Mouse (Mus musculus): ENCODE measurements around the gene Sema5b. TPM values are rescaled to one million over a fixed set of nuclear protein-coding genes. Genes with fewer than 3 reads are reported as not detected.

The Sema5b gene
- polyA plus RNA-seq, 1 experiment from 2014 or later: 6.8 TPM

DNA sequence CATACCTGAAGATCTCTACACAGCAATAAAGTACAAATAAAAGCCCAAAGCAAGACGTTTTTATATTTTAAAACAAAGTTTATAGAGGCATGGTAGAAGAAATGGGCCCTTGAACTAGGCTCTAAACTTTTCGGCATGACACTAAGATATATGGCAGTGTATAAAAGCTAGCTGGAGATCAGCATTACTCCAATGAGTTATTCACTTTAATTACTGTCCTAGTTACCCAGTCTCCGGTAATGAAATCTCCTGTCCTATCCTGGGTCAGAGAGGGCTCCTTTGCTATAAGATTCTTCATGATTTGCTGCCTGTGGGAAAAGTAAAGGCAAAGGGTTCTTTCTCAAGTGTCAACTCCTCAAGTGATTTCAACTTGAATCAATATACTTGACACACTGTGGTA is 98.6 kb downstream of the Sema5b start:
- H3K4me3 ChIP-seq (replicated peaks): no peak overlapping the region
- WGBS: 75% methylated on average over 3 of the region's 3 CpGs
- H3K36me3 ChIP-seq: no peaks in the 10 kb centered on the region
- no peak overlapping the region for H3K9ac ChIP-seq
- ATAC-seq (ENCODE audit: insufficient number of reproducible peaks, low FRiP score, low TSS enrichment, low read depth): no peak
- H3K4me1 ChIP-seq: no peaks in the 10 kb centered on the region
- no peak overlapping the region for H3K27ac ChIP-seq (replicated peaks)
- H3K4me2 ChIP-seq (replicated peaks): no peak overlapping the region
- no peaks in the 10 kb centered on the region for H3K27me3 ChIP-seq
- no peaks in the 10 kb centered on the region for H3K9me3 ChIP-seq (replicated peaks)

- Histone ChIP-seq H3K9me3 (replicated peaks) (no peaks in the 10 kb centered on the region), H3K4me3 (replicated peaks) (no peak overlapping the region), H3K36me3 (no peaks in the 10 kb centered on the region), H3K4me1 (no peaks in the 10 kb centered on the region), H3K9ac (no peak overlapping the region), H3K27ac (replicated peaks) (no peak overlapping the region), H3K27me3 (no peaks in the 10 kb centered on the region), H3K4me2 (replicated peaks) (no peak overlapping the region)
- ATAC-seq (ENCODE audit: insufficient number of reproducible peaks, low FRiP score, low TSS enrichment, low read depth): no peak
- WGBS: 80% methylated on average over 4 of the region's 4 CpGs
These were observed 107.9 kb downstream of the Sema5b start for GRCm38 (mm10) chr16:35648862-35649261.

GRCm38 (mm10) chr16:35652206-35652605 is 111.3 kb downstream of the Sema5b start:
- Histone ChIP-seq H3K4me1 (no peaks in the 10 kb centered on the region), H3K27ac (replicated peaks) (no peak overlapping the region), H3K9me3 (replicated peaks) (no peaks in the 10 kb centered on the region), H3K4me2 (replicated peaks) (no peak overlapping the region), H3K4me3 (replicated peaks) (no peak overlapping the region), H3K36me3 (no peaks in the 10 kb centered on the region), H3K27me3 (peaks cover 12% of the 10 kb centered on the region), H3K9ac (no peak overlapping the region)
- ATAC-seq (ENCODE audit: insufficient number of reproducible peaks, low FRiP score, low TSS enrichment, low read depth): no peak
- 59% methylated on average over 6 of the region's 6 CpGs for WGBS

GRCm38 (mm10) chr16:35652706-35653105 is 111.8 kb downstream of the Sema5b start:
- H3K9me3 ChIP-seq (replicated peaks): no peaks in the 10 kb centered on the region
- no peak overlapping the region for H3K4me3 ChIP-seq (replicated peaks)
- H3K36me3 ChIP-seq: no peaks in the 10 kb centered on the region
- H3K27me3 ChIP-seq: peaks cover 15% of the 10 kb centered on the region
- H3K9ac ChIP-seq: no peak overlapping the region
- no peak overlapping the region for H3K27ac ChIP-seq (replicated peaks)
- no peaks in the 10 kb centered on the region for H3K4me1 ChIP-seq
- WGBS: 92% methylated on average over 3 of the region's 3 CpGs
- no peak overlapping the region for H3K4me2 ChIP-seq (replicated peaks)
- no peak for ATAC-seq (ENCODE audit: insufficient number of reproducible peaks, low FRiP score, low TSS enrichment, low read depth)

GRCm38 (mm10) chr16:35653951-35654350 is 113.0 kb downstream of the Sema5b start:
- 89% methylated on average over 5 of the region's 5 CpGs for WGBS

DNA sequence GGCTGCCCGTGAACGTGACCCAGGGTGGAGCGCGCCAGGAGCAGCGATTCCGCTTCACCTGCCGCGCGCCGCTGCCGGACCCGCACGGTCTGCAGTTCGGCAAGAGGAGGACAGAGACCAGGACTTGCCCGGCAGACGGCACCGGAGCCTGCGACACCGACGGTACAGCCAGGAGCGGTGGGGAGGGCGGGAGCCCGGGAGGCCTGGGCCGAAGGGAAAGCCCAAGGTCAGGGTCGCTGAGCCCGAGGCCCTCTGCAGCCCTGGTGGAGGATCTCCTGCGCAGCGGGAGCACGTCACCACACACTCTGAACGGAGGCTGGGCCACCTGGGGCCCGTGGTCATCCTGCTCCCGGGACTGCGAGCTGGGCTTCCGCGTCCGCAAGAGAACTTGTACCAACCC is 119.3 kb downstream of the Sema5b start:
- H3K4me2 ChIP-seq (replicated peaks): peak overlapping the region; percentile 55
- H3K9ac ChIP-seq: no peak overlapping the region
- ATAC-seq (ENCODE audit: insufficient number of reproducible peaks, low FRiP score, low TSS enrichment, low read depth): no peak
- peaks cover 59% of the 10 kb centered on the region for H3K27me3 ChIP-seq
- peaks cover 10% of the 10 kb centered on the region for H3K4me1 ChIP-seq
- H3K27ac ChIP-seq (replicated peaks): no peak overlapping the region
- 9% methylated on average over 36 of the region's 36 CpGs for WGBS
- H3K36me3 ChIP-seq: no peaks in the 10 kb centered on the region
- peak overlapping the region; percentile 35 for H3K4me3 ChIP-seq (replicated peaks)
- no peaks in the 10 kb centered on the region for H3K9me3 ChIP-seq (replicated peaks)

More at GRCm38 (mm10) chr16:35653951-35654350, 113.0 kb downstream of the Sema5b start:
- H3K9ac ChIP-seq: no peak overlapping the region
- no peaks in the 10 kb centered on the region for H3K4me1 ChIP-seq
- H3K4me2 ChIP-seq (replicated peaks): no peak overlapping the region
- no peaks in the 10 kb centered on the region for H3K9me3 ChIP-seq (replicated peaks)
- peaks cover 28% of the 10 kb centered on the region for H3K27me3 ChIP-seq
- no peak overlapping the region for H3K27ac ChIP-seq (replicated peaks)
- H3K36me3 ChIP-seq: no peaks in the 10 kb centered on the region
- H3K4me3 ChIP-seq (replicated peaks): no peak overlapping the region
- ATAC-seq (ENCODE audit: insufficient number of reproducible peaks, low FRiP score, low TSS enrichment, low read depth): no peak

DNA sequence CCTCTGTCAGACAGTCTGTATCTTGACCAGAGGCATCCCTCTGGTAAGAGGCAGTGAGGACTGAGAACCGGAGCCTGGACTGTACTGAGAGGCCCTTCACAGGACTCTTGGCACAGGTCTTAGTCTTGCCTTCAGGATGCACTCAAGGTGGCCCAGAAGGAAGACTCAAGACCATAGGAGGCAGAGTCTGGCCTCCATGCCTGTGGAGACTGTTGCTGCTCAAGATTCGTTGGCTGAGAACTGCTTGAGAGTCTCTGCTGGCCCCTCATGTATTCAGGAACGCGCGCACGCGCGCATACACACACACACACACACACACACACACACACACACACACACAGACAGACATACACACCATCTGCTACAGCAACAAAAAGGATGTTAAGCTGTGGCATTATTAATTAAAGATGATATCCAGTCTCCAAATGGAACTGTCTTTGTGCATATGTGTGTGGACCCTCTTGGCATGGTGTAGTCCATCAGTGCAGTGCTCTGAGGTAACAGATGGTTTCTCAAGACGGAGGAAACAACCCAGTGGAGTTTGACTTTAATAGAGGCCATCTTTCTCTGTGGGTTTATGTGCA is 123.0 kb downstream of the Sema5b start:
- Histone ChIP-seq H3K9me3 (replicated peaks) (no peaks in the 10 kb centered on the region), H3K4me3 (replicated peaks) (no peak overlapping the region), H3K27me3 (peaks cover 31% of the 10 kb centered on the region), H3K4me2 (replicated peaks) (no peak overlapping the region), H3K4me1 (peaks cover 10% of the 10 kb centered on the region), H3K27ac (replicated peaks) (no peak overlapping the region), H3K36me3 (no peaks in the 10 kb centered on the region), H3K9ac (no peak overlapping the region)
- WGBS: 93% methylated on average over 9 of the region's 9 CpGs
- ATAC-seq (ENCODE audit: insufficient number of reproducible peaks, low FRiP score, low TSS enrichment, low read depth): no peak

DNA sequence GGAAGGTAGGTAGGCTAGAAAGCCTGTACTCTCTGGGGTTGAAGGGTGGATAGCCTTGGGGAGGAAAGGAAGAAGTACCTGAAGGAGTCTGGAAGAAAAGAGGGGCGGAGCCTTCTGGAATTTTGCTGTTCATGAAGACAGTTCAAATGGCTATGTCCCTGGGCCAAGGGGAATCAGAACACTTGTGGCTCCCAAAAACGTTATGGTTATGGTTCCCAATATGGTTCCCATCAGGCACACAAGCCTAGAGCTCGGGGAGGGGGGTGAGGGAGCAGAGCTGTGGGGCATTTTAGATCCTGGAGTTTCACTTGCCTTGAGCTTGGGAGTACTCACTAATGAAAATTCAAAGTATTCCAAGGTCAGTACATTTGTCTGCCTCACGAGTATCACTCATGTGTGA is 123.9 kb downstream of the Sema5b start:
- no peak overlapping the region for H3K9ac ChIP-seq
- H3K4me3 ChIP-seq (replicated peaks): no peak overlapping the region
- no peaks in the 10 kb centered on the region for H3K9me3 ChIP-seq (replicated peaks)
- H3K27ac ChIP-seq (replicated peaks): no peak overlapping the region
- WGBS: 69% methylated on average over 4 of the region's 4 CpGs
- H3K27me3 ChIP-seq: peaks cover 22% of the 10 kb centered on the region
- ATAC-seq (ENCODE audit: insufficient number of reproducible peaks, low FRiP score, low TSS enrichment, low read depth): no peak
- H3K4me2 ChIP-seq (replicated peaks): no peak overlapping the region
- H3K4me1 ChIP-seq: peaks cover 6% of the 10 kb centered on the region
- no peaks in the 10 kb centered on the region for H3K36me3 ChIP-seq

DNA sequence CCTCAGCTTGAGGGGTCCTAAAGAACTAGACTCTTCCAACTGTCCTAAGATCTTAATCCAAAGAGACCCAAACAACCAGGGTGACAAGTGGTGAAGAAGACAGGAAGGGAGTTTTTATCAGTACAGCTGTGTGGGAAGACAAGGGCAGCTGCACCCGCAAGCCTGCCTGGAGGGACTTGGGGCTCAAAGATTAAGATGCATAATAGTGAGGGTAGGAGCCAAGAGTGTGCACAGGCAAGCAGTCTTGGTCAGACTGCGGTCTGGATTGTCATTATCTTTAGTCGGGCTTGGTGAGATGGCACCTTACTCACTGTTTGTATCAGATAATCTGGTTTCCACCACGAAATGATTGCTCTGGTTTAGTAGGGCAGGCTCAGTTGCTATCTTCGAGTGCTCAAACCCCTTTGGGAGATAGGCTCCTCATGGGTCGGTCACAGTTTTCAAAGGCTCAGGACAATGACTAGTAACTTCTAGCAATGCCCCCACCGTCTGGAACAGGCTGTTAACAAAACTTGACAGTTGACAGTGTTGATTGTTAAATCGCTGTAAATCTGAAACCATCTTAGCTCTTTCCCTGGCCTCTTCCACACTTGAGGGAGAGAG is 136.7 kb downstream of the Sema5b start:
- H3K9ac ChIP-seq: no peak overlapping the region
- no peak overlapping the region for H3K27ac ChIP-seq (replicated peaks)
- no peaks in the 10 kb centered on the region for H3K27me3 ChIP-seq
- no peak overlapping the region for H3K4me2 ChIP-seq (replicated peaks)
- 75% methylated on average over 8 of the region's 8 CpGs for WGBS
- H3K36me3 ChIP-seq: no peaks in the 10 kb centered on the region
- ATAC-seq (ENCODE audit: insufficient number of reproducible peaks, low FRiP score, low TSS enrichment, low read depth): no peak
- H3K9me3 ChIP-seq (replicated peaks): no peaks in the 10 kb centered on the region
- no peak overlapping the region for H3K4me3 ChIP-seq (replicated peaks)
- H3K4me1 ChIP-seq: peaks cover 13% of the 10 kb centered on the region

DNA sequence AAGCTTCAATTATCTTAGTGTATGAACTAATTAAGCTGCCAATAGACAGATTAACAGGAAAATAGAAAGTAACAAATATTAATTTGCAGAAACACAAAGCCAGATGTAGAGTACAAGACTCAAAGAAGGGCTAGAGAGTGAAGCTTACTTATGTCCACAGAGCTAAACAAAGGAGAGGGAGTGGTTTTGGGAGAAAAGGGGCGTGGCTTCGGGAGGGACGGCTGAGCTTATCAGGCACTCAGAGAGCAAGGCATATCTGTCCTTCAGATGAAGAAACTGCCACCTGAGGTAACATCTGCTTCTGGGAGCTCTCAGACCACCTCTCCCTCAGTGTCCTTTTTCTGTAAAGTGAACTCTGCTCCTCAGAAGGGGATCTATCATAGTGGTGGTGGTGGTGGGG is 137.5 kb downstream of the Sema5b start:
- Histone ChIP-seq H3K9me3 (replicated peaks) (no peaks in the 10 kb centered on the region), H3K36me3 (no peaks in the 10 kb centered on the region), H3K4me1 (peaks cover 13% of the 10 kb centered on the region), H3K27ac (replicated peaks) (no peak overlapping the region), H3K4me3 (replicated peaks) (no peak overlapping the region), H3K27me3 (no peaks in the 10 kb centered on the region), H3K4me2 (replicated peaks) (no peak overlapping the region), H3K9ac (no peak overlapping the region)
- WGBS: 26% methylated on average over 3 of the region's 3 CpGs
- ATAC-seq (ENCODE audit: insufficient number of reproducible peaks, low FRiP score, low TSS enrichment, low read depth): no peak

DNA sequence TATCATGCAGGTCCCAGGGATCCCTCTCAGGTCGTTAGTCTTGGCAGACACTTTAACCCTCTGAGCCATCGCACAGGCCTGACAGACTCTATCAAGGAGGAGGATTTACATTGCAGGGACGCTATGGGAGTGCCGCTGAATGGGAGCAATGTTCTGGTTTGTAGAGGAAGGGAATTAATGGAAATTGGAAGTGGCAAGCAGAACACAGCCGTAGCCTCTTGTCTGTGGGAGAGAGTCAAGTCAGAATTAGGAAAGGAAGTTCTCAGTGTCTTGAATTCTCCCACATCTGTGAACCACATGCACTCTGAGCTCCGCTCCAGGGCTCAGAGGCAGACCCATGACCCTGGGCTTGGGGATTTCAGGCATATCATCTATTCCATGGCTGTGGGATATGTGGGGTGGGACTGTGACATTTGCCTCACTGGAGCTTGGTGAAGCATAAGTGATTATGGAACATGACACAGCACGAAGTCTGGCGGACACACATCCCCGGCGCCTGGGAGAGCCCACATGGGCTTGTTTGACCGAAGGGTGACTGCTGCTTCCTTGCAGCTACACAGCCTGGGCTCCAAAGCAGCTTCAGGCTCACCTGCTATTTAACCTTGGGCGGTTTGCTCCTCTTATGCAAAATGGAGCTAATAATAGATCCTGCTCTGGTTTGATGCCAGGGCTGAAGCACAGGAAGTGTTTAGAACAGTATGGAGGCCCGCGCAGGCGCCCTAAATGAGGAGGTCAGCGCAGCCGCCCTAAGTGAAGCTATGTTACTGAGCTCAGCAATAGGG is 140.6 kb downstream of the Sema5b start:
- H3K27me3 ChIP-seq: no peaks in the 10 kb centered on the region
- H3K4me2 ChIP-seq (replicated peaks): peak overlapping the region; percentile 28
- H3K4me3 ChIP-seq (replicated peaks): no peak overlapping the region
- H3K36me3 ChIP-seq: no peaks in the 10 kb centered on the region
- peak overlapping the region; percentile 61; the same call in 1 of the 2 replicates for H3K27ac ChIP-seq (replicated peaks)
- no peaks in the 10 kb centered on the region for H3K9me3 ChIP-seq (replicated peaks)
- 36% methylated on average over 17 of the region's 17 CpGs for WGBS
- peak; percentile 84 for ATAC-seq (ENCODE audit: insufficient number of reproducible peaks, low FRiP score, low TSS enrichment, low read depth)
- H3K4me1 ChIP-seq: peaks cover 21% of the 10 kb centered on the region
- no peak overlapping the region for H3K9ac ChIP-seq

Measured in embryonic facial prominence, embryonic 15.5 days (tissue).